ENCODE assay signal across 23 mouse cellular contexts in the genomic region with DNA sequence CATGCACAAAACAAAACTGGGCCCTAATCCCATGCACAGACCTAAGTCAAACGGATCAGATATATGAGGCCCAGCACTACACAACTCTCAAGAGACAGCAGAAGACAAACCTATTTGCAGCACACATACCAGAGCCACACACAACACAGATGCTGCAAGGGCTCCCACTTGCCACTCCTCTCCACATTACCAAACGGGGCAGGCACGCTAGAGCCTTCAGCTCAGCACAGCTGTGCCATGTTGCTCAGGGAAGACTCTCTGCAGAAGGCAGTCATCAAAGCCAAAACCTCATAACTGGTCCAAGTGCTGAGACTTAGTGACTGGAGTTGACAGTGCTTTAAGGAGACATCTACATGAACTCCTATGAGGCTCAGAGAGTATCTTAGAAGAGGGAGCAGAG.
DNase-seq lines count a peak whose midpoint lies in the region; ATAC-seq and TF ChIP-seq lines count a peak whose summit lies in the region.
"Had no signal": no experiment of that assay in that cellular context is flagged by ENCODE, and none has a peak within 500 bp of the region (broad histone marks: within the 10 kb centered on the region; RNA-seq: fewer than 3 reads in every experiment).

No protein-coding gene starts in this region.

- WGBS in embryonic facial prominence, embryonic 14.5 days = 43% methylated on average over 3 of the region's 3 CpGs
- WGBS in embryonic facial prominence, embryonic 10.5 days = 66% methylated on average over 3 of the region's 3 CpGs
- 68% methylated on average over 3 of the region's 3 CpGs for WGBS in stomach, embryonic 16.5 days
- WGBS in stomach, postnatal 0 days = 48% methylated on average over 3 of the region's 3 CpGs
- WGBS in bone marrow, adult 2 months = 48% methylated on average over 3 of the region's 3 CpGs
- WGBS in macrophage (ENCODE audit: missing documents) = 64% methylated on average over 3 of the region's 3 CpGs

- H3K4me2 ChIP-seq in embryonic facial prominence, embryonic 14.5 days (ENCODE audit: low read depth, low read length) = no peak overlapping the region
- no peak overlapping the region for H3K4me2 ChIP-seq in stomach, embryonic 16.5 days (ENCODE audit: low read depth, low read length)
- no peak overlapping the region for H3K4me2 ChIP-seq in stomach, postnatal 0 days (replicated peaks; ENCODE audit: low read depth)
- H3K4me2 ChIP-seq: heart, embryonic 15.5 days; hindbrain, embryonic 12.5 days; intestine, embryonic 15.5 days; liver, embryonic 11.5 days; lung, embryonic 15.5 days; midbrain, embryonic 13.5 days had no signal

- no peak overlapping the region for H3K4me3 ChIP-seq in embryonic facial prominence, embryonic 14.5 days (ENCODE audit: low read depth, low read length)
- H3K4me3 ChIP-seq in embryonic facial prominence, embryonic 10.5 days = no peak overlapping the region
- no peak overlapping the region for H3K4me3 ChIP-seq in stomach, embryonic 16.5 days (replicated peaks; ENCODE audit: low read length)
- H3K4me3 ChIP-seq in stomach, postnatal 0 days (ENCODE audit: low read depth, low read length) = no peak overlapping the region
- H3K4me3 ChIP-seq in bone marrow, adult 2 months (replicated peaks; ENCODE audit: control insufficient read depth, low read depth, low read length) = no peak overlapping the region
- no peak overlapping the region for H3K4me3 ChIP-seq in macrophage (ENCODE audit: inconsistent target)
- H3K4me3 ChIP-seq: heart, embryonic 10.5 days; heart, embryonic 15.5 days; hindbrain, embryonic 12.5 days; intestine, embryonic 15.5 days; lung, embryonic 15.5 days; midbrain, embryonic 13.5 days had no signal

- 0 out of 2 replicates have a peak, but pooled peaks have one; percentile 38 for ATAC-seq in embryonic facial prominence, embryonic 14.5 days (ENCODE audit: low read depth)
- ATAC-seq in stomach, embryonic 16.5 days (ENCODE audit: insufficient read depth, low FRiP score) = peak; percentile 16; the same call in 1 of the 2 replicates
- ATAC-seq in stomach, postnatal 0 days (ENCODE audit: low FRiP score, low TSS enrichment) = no peak
- ATAC-seq: forebrain, embryonic 14.5 days; hindbrain, postnatal 0 days; intestine, embryonic 15.5 days; midbrain, embryonic 13.5 days had no signal

- H3K4me1 ChIP-seq in embryonic facial prominence, embryonic 14.5 days (ENCODE audit: control insufficient read depth, insufficient read depth, low read length) = peaks cover 21% of the 10 kb centered on the region
- peaks cover 49% of the 10 kb centered on the region for H3K4me1 ChIP-seq in embryonic facial prominence, embryonic 10.5 days
- H3K4me1 ChIP-seq in stomach, embryonic 16.5 days (ENCODE audit: control insufficient read depth, insufficient read depth, low read length) = no peaks in the 10 kb centered on the region; the same call in 1 of the 2 replicates
- H3K4me1 ChIP-seq in stomach, postnatal 0 days (replicated peaks; ENCODE audit: control insufficient read depth, insufficient read depth) = no peaks in the 10 kb centered on the region
- H3K4me1 ChIP-seq in bone marrow, adult 2 months (ENCODE audit: control insufficient read depth, insufficient read depth, low read length) = peaks cover 5% of the 10 kb centered on the region

- H3K9me3 ChIP-seq in embryonic facial prominence, embryonic 14.5 days (ENCODE audit: control insufficient read depth, low read length) = peaks cover 6% of the 10 kb centered on the region
- no peaks in the 10 kb centered on the region for H3K9me3 ChIP-seq in embryonic facial prominence, embryonic 10.5 days
- peaks cover 5% of the 10 kb centered on the region; the same call in 1 of the 2 replicates for H3K9me3 ChIP-seq in stomach, embryonic 16.5 days (replicated peaks; ENCODE audit: control insufficient read depth, low read length)
- H3K9me3 ChIP-seq in stomach, postnatal 0 days (ENCODE audit: control insufficient read depth, low read length) = no peaks in the 10 kb centered on the region; the same call in 1 of the 2 replicates
- H3K9me3 ChIP-seq: heart, embryonic 10.5 days; heart, embryonic 15.5 days; hindbrain, embryonic 12.5 days; intestine, embryonic 15.5 days; lung, embryonic 15.5 days; midbrain, embryonic 13.5 days had no signal

- H3K27me3 ChIP-seq in embryonic facial prominence, embryonic 14.5 days (replicated peaks; ENCODE audit: control insufficient read depth, insufficient read depth, low read length) = no peaks in the 10 kb centered on the region
- H3K27me3 ChIP-seq in embryonic facial prominence, embryonic 10.5 days (replicated peaks; ENCODE audit: low read depth, poor library complexity, severe bottlenecking) = no peaks in the 10 kb centered on the region
- H3K27me3 ChIP-seq in stomach, embryonic 16.5 days (ENCODE audit: control insufficient read depth, insufficient read depth, low read length) = no peaks in the 10 kb centered on the region
- H3K27me3 ChIP-seq in stomach, postnatal 0 days (ENCODE audit: control insufficient read depth, insufficient read depth, low read length) = no peaks in the 10 kb centered on the region
- H3K27me3 ChIP-seq: heart, embryonic 15.5 days; hindbrain, embryonic 12.5 days; intestine, embryonic 15.5 days; lung, embryonic 15.5 days; midbrain, embryonic 13.5 days had no signal

- H3K27ac ChIP-seq in embryonic facial prominence, embryonic 14.5 days (replicated peaks; ENCODE audit: low read depth, low read length) = no peak overlapping the region
- H3K27ac ChIP-seq in embryonic facial prominence, embryonic 10.5 days (replicated peaks) = no peak overlapping the region
- H3K27ac ChIP-seq in stomach, embryonic 16.5 days (ENCODE audit: low read length) = no peak overlapping the region
- no peak overlapping the region for H3K27ac ChIP-seq in stomach, postnatal 0 days (replicated peaks)
- peak overlapping the region; percentile 20; the same call in 1 of the 2 replicates for H3K27ac ChIP-seq in bone marrow, adult 2 months (ENCODE audit: control insufficient read depth, insufficient read depth, low read depth, low read length, poor library complexity)
- H3K27ac ChIP-seq in macrophage = peak overlapping the region; percentile 38
- H3K27ac ChIP-seq: heart, embryonic 10.5 days; heart, embryonic 15.5 days; hindbrain, embryonic 12.5 days; hindbrain, postnatal 0 days; intestine, embryonic 15.5 days; lung, embryonic 15.5 days; midbrain, embryonic 13.5 days had no signal

- peaks cover 5% of the 10 kb centered on the region; the same call in 1 of the 2 replicates for H3K79me2 ChIP-seq in macrophage (ENCODE audit: inconsistent target)

- 0 out of 2 replicates have a peak, but pooled peaks cover 8% of the 10 kb centered on the region for H3K36me3 ChIP-seq in embryonic facial prominence, embryonic 14.5 days (ENCODE audit: control insufficient read depth, insufficient read depth, low read length)
- peaks cover 8% of the 10 kb centered on the region; the same call in 1 of the 2 replicates for H3K36me3 ChIP-seq in embryonic facial prominence, embryonic 10.5 days (replicated peaks)
- H3K36me3 ChIP-seq in stomach, embryonic 16.5 days (ENCODE audit: control insufficient read depth, insufficient read depth, low read length) = no peaks in the 10 kb centered on the region
- no peaks in the 10 kb centered on the region; the same call in 1 of the 2 replicates for H3K36me3 ChIP-seq in stomach, postnatal 0 days (ENCODE audit: control insufficient read depth, insufficient read depth, low read length)
- no peaks in the 10 kb centered on the region for H3K36me3 ChIP-seq in macrophage (ENCODE audit: inconsistent target)
- H3K36me3 ChIP-seq: G1E; heart, embryonic 15.5 days; hindbrain, embryonic 12.5 days; intestine, embryonic 15.5 days; lung, embryonic 15.5 days; midbrain, embryonic 13.5 days had no signal

- peak; percentile 35 for DNase-seq in embryonic facial prominence, embryonic 14.5 days (ENCODE audit: low spot score)
- no peak for DNase-seq in embryonic facial prominence, embryonic 10.5 days (ENCODE audit: low spot score)
- no peak for DNase-seq in stomach, postnatal 0 days (ENCODE audit: low spot score)
- no peak for DNase-seq in layer of hippocampus, postnatal 10 days (ENCODE audit: low spot score in 2 of 2)
- DNase-seq: adrenal gland, postnatal 10 days; cerebellum, adult 18-20 months; cerebellum, postnatal 10 days; kidney, adult 2 months; kidney, postnatal 36 days; layer of hippocampus, postnatal 36 days had no signal

- TF ChIP-seq POLR2A in bone marrow, adult 2 months (IDR thresholded peaks at IDR 0.05; ENCODE audit: borderline replicate concordance, control insufficient read depth, low read depth, low read length) = no peak

- H3K9ac ChIP-seq in embryonic facial prominence, embryonic 14.5 days (ENCODE audit: low read depth, low read length) = no peak overlapping the region
- no peak overlapping the region for H3K9ac ChIP-seq in stomach, embryonic 16.5 days (ENCODE audit: low read length)
- H3K9ac ChIP-seq in stomach, postnatal 0 days (ENCODE audit: low read length) = no peak overlapping the region
- H3K9ac ChIP-seq: heart, embryonic 15.5 days; hindbrain, embryonic 12.5 days; intestine, embryonic 15.5 days; lung, embryonic 15.5 days; midbrain, embryonic 13.5 days had no signal

- no peak for TF ChIP-seq EP300 in stomach, postnatal 0 days (optimal IDR thresholded peaks at IDR 0.05)

- no peak for TF ChIP-seq CTCF in stomach, postnatal 0 days (IDR thresholded peaks at IDR 0.05; ENCODE audit: low read depth)
- no peak for TF ChIP-seq CTCF in bone marrow, adult 2 months (IDR thresholded peaks at IDR 0.05; ENCODE audit: control insufficient read depth, insufficient read depth, low read length)

Comparison
In these comparisons a context has a peak if more than half of its experiments do, and no peak if none do; other contexts are left out.
1. H3K27ac ChIP-seq: peak in bone marrow, adult 2 months (single experiment) and macrophage (single experiment); none in embryonic facial prominence, embryonic 14.5 days (single experiment), embryonic facial prominence, embryonic 10.5 days (single experiment), stomach, embryonic 16.5 days (single experiment) and stomach, postnatal 0 days (single experiment).